ENCODE assay signal across 10 mouse cellular contexts in genomic region chr4:134450392-134451195, GRCm38 (mm10). TPM values are rescaled to one million over a fixed set of nuclear protein-coding genes. Genes with fewer than 3 reads are reported as not detected.
DNase-seq lines count a peak whose midpoint lies in the region; ATAC-seq and TF ChIP-seq lines count a peak whose summit lies in the region.
"Had no signal": no experiment of that assay in that cellular context is flagged by ENCODE, and none has a peak within 500 bp of the region (broad histone marks: within the 10 kb centered on the region; RNA-seq: fewer than 3 reads in every experiment).

No protein-coding gene starts in this region.

- no peak overlapping the region for H3K4me3 ChIP-seq in heart, postnatal 0 days (ENCODE audit: low read depth, low read length)
- H3K4me3 ChIP-seq: erythroblast, embryonic 14.5 days had no signal

- no peak for TF ChIP-seq EP300 in heart, postnatal 0 days (IDR thresholded peaks at IDR 0.05; ENCODE audit: low read depth)

- no peak; the same call in 1 of the 2 replicates for ATAC-seq in heart, postnatal 0 days (ENCODE audit: insufficient read depth, low read depth)
- 0 out of 2 replicates have a peak, but pooled peaks have one; percentile 23 for ATAC-seq in megakaryocyte progenitor cell, adult 5-6 weeks (replicated peaks; ENCODE audit: poor library complexity)

- no peak overlapping the region for H3K27ac ChIP-seq in heart, postnatal 0 days (ENCODE audit: low read depth)
- H3K27ac ChIP-seq: macrophage had no signal

- peaks cover 14% of the 10 kb centered on the region for H3K4me1 ChIP-seq in heart, postnatal 0 days (ENCODE audit: control insufficient read depth, insufficient read depth)

- no peaks in the 10 kb centered on the region for H3K9me3 ChIP-seq in heart, postnatal 0 days (replicated peaks; ENCODE audit: control insufficient read depth, low read length)

- DNase-seq in left cerebral cortex, adult 18-20 months (ENCODE audit: low spot score in 2 of 2), result peak; percentile 53 to 78
- no peak for DNase-seq in left cerebral cortex, adult 11 months (ENCODE audit: low spot score)
- DNase-seq in cerebellum, postnatal 36 days, result peak; percentile 71
- DNase-seq in heart, postnatal 0 days (ENCODE audit: low spot score), result no peak
- peak; percentile 68 to 92 for DNase-seq in kidney, postnatal 25 days
- DNase-seq in B cell, adult 2 months, result no peak
- DNase-seq in thymus, postnatal 14 days, result no peak

- H3K27me3 ChIP-seq in heart, postnatal 0 days (ENCODE audit: control insufficient read depth, insufficient read depth, low read length), result peaks cover 16% of the 10 kb centered on the region

- no peak overlapping the region for H3K9ac ChIP-seq in heart, postnatal 0 days (replicated peaks; ENCODE audit: low read depth, low read length)

- WGBS in heart, postnatal 0 days, result 40% methylated on average over 20 of the region's 20 CpGs

- peak overlapping the region; percentile 20 for H3K4me2 ChIP-seq in heart, postnatal 0 days (ENCODE audit: low read depth, low read length)

- TF ChIP-seq CTCF in heart, postnatal 0 days (IDR thresholded peaks at IDR 0.05; ENCODE audit: low read depth), result no peak

- no peaks in the 10 kb centered on the region for H3K36me3 ChIP-seq in heart, postnatal 0 days (replicated peaks; ENCODE audit: control insufficient read depth, insufficient read depth, low read length)

RNA-seq across cellular contexts. Expression of gene Stmn1, which starts 17.5 kb away (rescaled TPM):
- 1,000 to 10,000 TPM; 1,034 to 1,073 TPM for total RNA-seq in left cerebral cortex, adult 18-20 months (2021)
- total RNA-seq in heart, postnatal 0 days (2014; rRNA removed; ENCODE audit: low replicate concordance), result 149 and 227 TPM in 2 replicates
- polyA plus RNA-seq in heart, postnatal 0 days (2015; fragmentation: Nextera tagmentation; extraction: Ambion mirVana), result 372 and 387 TPM in 2 replicates
- total RNA-seq in megakaryocyte progenitor cell, adult 5-6 weeks (2015), result 794 and 868 TPM in 2 replicates
- 1,207 and 1,242 TPM in 2 replicates for total RNA-seq in megakaryocyte progenitor cell, adult 5-6 weeks (2017)

RNA-seq across cellular contexts. Expression of gene Paqr7, which starts 45.9 kb away (rescaled TPM):
- 10 to 100 TPM; 63.5 to 70.1 TPM for total RNA-seq in left cerebral cortex, adult 18-20 months (2021)
- 13.1 and 25.4 TPM in 2 replicates for total RNA-seq in heart, postnatal 0 days (2014; rRNA removed; ENCODE audit: low replicate concordance)
- polyA plus RNA-seq in heart, postnatal 0 days (2015; fragmentation: Nextera tagmentation; extraction: Ambion mirVana), result 15.4 and 18.7 TPM in 2 replicates
- total RNA-seq in megakaryocyte progenitor cell, adult 5-6 weeks (2015), result 5.2 and 7.3 TPM in 2 replicates
- total RNA-seq in megakaryocyte progenitor cell, adult 5-6 weeks (2017), result 11.1 and 13.5 TPM in 2 replicates
- polyA plus RNA-seq: erythroblast, embryonic 14.5 days had no signal

RNA-seq across cellular contexts. Expression of gene Pafah2, which starts 54.5 kb away (rescaled TPM):
- total RNA-seq in left cerebral cortex, adult 18-20 months (2021), result 1 to 10 TPM; 4.8 to 7.4 TPM
- 16.3 and 17.2 TPM in 2 replicates for total RNA-seq in heart, postnatal 0 days (2014; rRNA removed; ENCODE audit: low replicate concordance)
- polyA plus RNA-seq in heart, postnatal 0 days (2015; fragmentation: Nextera tagmentation; extraction: Ambion mirVana), result 7.2 and 7.8 TPM in 2 replicates
- 14.0 and 21.2 TPM in 2 replicates for total RNA-seq in megakaryocyte progenitor cell, adult 5-6 weeks (2015)
- 14.5 and 16.2 TPM in 2 replicates for total RNA-seq in megakaryocyte progenitor cell, adult 5-6 weeks (2017)
- polyA plus RNA-seq: erythroblast, embryonic 14.5 days had no signal

Comparison
In these comparisons a context has a peak if more than half of its experiments do, and no peak if none do; other contexts are left out.
1. DNase-seq: peak in left cerebral cortex, adult 18-20 months (2 of 2), cerebellum, postnatal 36 days (2 of 2) and kidney, postnatal 25 days (2 of 2); none in left cerebral cortex, adult 11 months (single experiment), heart, postnatal 0 days (single experiment), B cell, adult 2 months (0 of 2) and thymus, postnatal 14 days (single experiment).